Mouse (Mus musculus) forebrain, embryonic 10.5 days (tissue): ENCODE measurements around the gene Usp21. TPM values are rescaled to one million over a fixed set of nuclear protein-coding genes. Genes with fewer than 3 reads are reported as not detected.

Experiments
- DNase-seq: peaks from one replicate; pipeline ENCODE4 v3.0.0-alpha.2; 2017; ENCODE audit warnings: low spot score; ENCODE audit errors: extremely low spot score
- H3K27ac ChIP-seq: fragments of 300-500 bp; sonication (generic); 2 replicates; pipeline ENCODE4 v1.5.1; 2016; ENCODE audit warnings: mild to moderate bottlenecking
- H3K27me3 ChIP-seq: fragments of 300-500 bp; sonication (generic); 2 replicates; pipeline ENCODE4 v1.6.1; 2016; ENCODE audit warnings: mild to moderate bottlenecking; ENCODE audit not compliant: poor library complexity, severe bottlenecking
- H3K36me3 ChIP-seq: fragments of 300-500 bp; sonication (generic); replicated peaks from 2 replicates; pipeline ENCODE4 v1.6.1; 2016; ENCODE audit warnings: mild to moderate bottlenecking, moderate library complexity
- H3K4me1 ChIP-seq: fragments of 300-500 bp; sonication (generic); 2 replicates; pipeline ENCODE4 v1.6.1; 2016
- H3K4me3 ChIP-seq: fragments of 300-500 bp; sonication (generic); 2 replicates; pipeline ENCODE4 v1.5.1; 2016; ENCODE audit warnings: mild to moderate bottlenecking, moderate library complexity
- H3K9me3 ChIP-seq: fragments of 300-500 bp; sonication (generic); 2 replicates; pipeline ENCODE4 v1.6.1; 2016; ENCODE audit warnings: mild to moderate bottlenecking, moderate library complexity
- WGBS: fragments of 180-500 bp; shearing (Covaris S2); methylation state at CpG from one replicate; pipeline ENCODE4 v1.1.7; 2016; 5-methylcytosine and 5-hydroxymethylcytosine counted together
- polyA plus RNA-seq: library from polyadenylated mRNA; unstranded; fragments of >200 nt; fragmentation: Nextera tagmentation; extraction: Ambion mirVana; gene quantifications from 2 replicates; pipeline ENCODE4 v1.2.1, GENCODE M21; 2016

Gene Usp21
- polyA plus RNA-seq, 1 experiment from 2014 or later: 94.1 TPM

- DNase-seq: no peak
- Histone ChIP-seq H3K4me3 (peak overlapping the region; percentile 67), H3K27ac (0 out of 2 replicates have a peak overlapping the region, but pooled peaks have one; percentile 85), H3K36me3 (peaks cover 72% of the 10 kb centered on the region), H3K27me3 (no peaks in the 10 kb centered on the region), H3K4me1 (peaks cover 52% of the 10 kb centered on the region), H3K9me3 (no peaks in the 10 kb centered on the region)
- 84% methylated on average over 18 of the region's 18 CpGs for WGBS
Observed at GRCm38 (mm10) chr1:171282086-171282805, 5.5 kb downstream of the Usp21 start.

DNA sequence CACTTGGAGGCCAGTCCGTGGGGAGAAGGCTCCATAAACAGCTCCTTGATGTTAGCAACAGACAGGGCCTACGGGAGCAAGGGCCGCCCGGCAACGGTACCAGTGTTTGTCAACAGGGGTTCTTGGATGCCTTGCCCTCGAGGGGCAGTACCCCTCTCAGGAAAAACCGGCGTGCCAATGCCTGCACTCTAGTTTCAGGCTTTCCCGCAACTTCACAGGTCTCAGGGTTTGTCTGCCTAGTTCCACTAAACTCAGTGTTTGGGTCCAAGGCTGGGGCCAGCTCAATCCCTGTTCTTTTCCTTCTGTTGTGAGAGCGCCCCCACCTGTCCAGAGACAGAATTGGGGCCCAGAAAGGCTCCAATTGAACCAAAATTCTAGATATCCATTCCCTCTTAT is 6.3 kb downstream of the Usp21 start:
- H3K36me3 ChIP-seq: peaks cover 76% of the 10 kb centered on the region
- no peaks in the 10 kb centered on the region for H3K9me3 ChIP-seq
- peaks cover 45% of the 10 kb centered on the region for H3K4me1 ChIP-seq
- no peaks in the 10 kb centered on the region for H3K27me3 ChIP-seq
- WGBS: 0% methylated on average over 10 of the region's 10 CpGs
- DNase-seq: peak; percentile 74
- peak overlapping the region; percentile 85 for H3K27ac ChIP-seq
- peak overlapping the region; percentile 67 for H3K4me3 ChIP-seq

- Histone ChIP-seq H3K4me3 (peak within 1 kb of the TSS; percentile 67), H3K9me3 (no peaks in the 10 kb centered on the region), H3K27me3 (no peaks in the 10 kb centered on the region), H3K36me3 (peaks cover 76% of the 10 kb centered on the region), H3K4me1 (peaks cover 40% of the 10 kb centered on the region), H3K27ac (peak within 1 kb of the TSS; percentile 85)
- peak; percentile 92 for DNase-seq
- under 1% methylated on average over 26 of the region's 26 CpGs for WGBS
Observed at GRCm38 (mm10) chr1:171280916-171281527, 6.8 kb downstream of the Usp21 start, which contains the start of gene Ppox. Ppox (minus strand) TSS chr1:171281186.

GRCm38 (mm10) chr1:171280250-171280915 is 7.4 kb downstream of the Usp21 start:
- DNase-seq: no peak
- WGBS: 2% methylated on average over 25 of the region's 25 CpGs
- H3K27ac ChIP-seq: peak overlapping the region; percentile 85
- H3K9me3 ChIP-seq: no peaks in the 10 kb centered on the region
- peak overlapping the region; percentile 67 for H3K4me3 ChIP-seq
- H3K4me1 ChIP-seq: peaks cover 33% of the 10 kb centered on the region
- H3K27me3 ChIP-seq: no peaks in the 10 kb centered on the region
- peaks cover 76% of the 10 kb centered on the region for H3K36me3 ChIP-seq

- peak overlapping the region; percentile 85 for H3K27ac ChIP-seq
- WGBS: 58% methylated on average over 5 of the region's 5 CpGs
- H3K27me3 ChIP-seq: no peaks in the 10 kb centered on the region
- peaks cover 31% of the 10 kb centered on the region for H3K4me1 ChIP-seq
- no peak for DNase-seq
- peak overlapping the region; percentile 67 for H3K4me3 ChIP-seq
- H3K36me3 ChIP-seq: peaks cover 76% of the 10 kb centered on the region
- H3K9me3 ChIP-seq: no peaks in the 10 kb centered on the region
Observed at GRCm38 (mm10) chr1:171279721-171280120, 8.1 kb downstream of the Usp21 start.

DNA sequence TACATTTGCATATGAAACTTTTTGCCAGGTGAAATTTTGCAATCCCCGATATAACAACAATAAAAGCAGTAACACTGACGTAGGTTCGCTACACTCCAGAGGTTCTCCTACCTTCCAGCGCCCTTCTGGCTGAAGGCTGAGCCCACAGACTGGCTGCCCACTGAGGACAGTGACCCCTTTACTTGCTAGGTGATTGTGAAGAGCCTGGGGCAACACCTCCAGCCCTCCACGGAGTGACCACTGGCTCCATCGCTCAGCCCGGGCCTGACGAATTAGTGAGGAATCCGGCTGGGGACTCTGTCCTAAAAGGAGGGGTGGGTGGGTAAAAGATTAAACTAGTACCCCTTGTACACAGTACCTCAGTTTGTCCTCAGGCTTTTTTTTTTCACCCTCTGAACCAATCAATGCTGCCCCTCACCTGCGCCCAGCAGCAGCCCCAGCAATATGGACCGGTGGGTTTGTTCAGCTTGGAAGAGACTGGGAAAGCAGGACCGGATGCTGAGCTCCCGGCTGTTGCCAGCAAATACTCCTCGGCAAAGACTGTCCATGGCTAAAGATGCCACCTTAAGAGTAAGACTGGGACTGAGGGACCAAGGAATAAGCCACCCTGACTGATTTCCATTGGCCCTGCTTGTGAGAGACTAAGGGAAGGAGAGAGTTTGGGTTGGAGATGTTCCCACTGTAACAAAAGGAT is 8.6 kb downstream of the Usp21 start:
- H3K36me3 ChIP-seq: peaks cover 76% of the 10 kb centered on the region
- H3K4me3 ChIP-seq: peak overlapping the region; percentile 67
- peaks cover 31% of the 10 kb centered on the region for H3K4me1 ChIP-seq
- no peaks in the 10 kb centered on the region for H3K27me3 ChIP-seq
- no peaks in the 10 kb centered on the region for H3K9me3 ChIP-seq
- no peak for DNase-seq
- WGBS: 86% methylated on average over 14 of the region's 14 CpGs
- H3K27ac ChIP-seq: no peak overlapping the region

- WGBS: 96% methylated on average over 8 of the region's 8 CpGs
- DNase-seq: no peak
- Histone ChIP-seq H3K27ac (no peak overlapping the region), H3K4me3 (no peak overlapping the region; the same call in 1 of the 2 replicates), H3K36me3 (peaks cover 76% of the 10 kb centered on the region), H3K4me1 (peaks cover 31% of the 10 kb centered on the region), H3K9me3 (no peaks in the 10 kb centered on the region), H3K27me3 (no peaks in the 10 kb centered on the region)
Observed at GRCm38 (mm10) chr1:171278436-171278835, 9.4 kb downstream of the Usp21 start.

- peaks cover 76% of the 10 kb centered on the region for H3K36me3 ChIP-seq
- DNase-seq: no peak
- no peak overlapping the region for H3K4me3 ChIP-seq
- no peaks in the 10 kb centered on the region for H3K27me3 ChIP-seq
- no peaks in the 10 kb centered on the region for H3K9me3 ChIP-seq
- no peak overlapping the region for H3K27ac ChIP-seq
- H3K4me1 ChIP-seq: peaks cover 31% of the 10 kb centered on the region
- 84% methylated on average over 10 of the region's 10 CpGs for whole genome bisulfite sequencing
Observed at GRCm38 (mm10) chr1:171277736-171278135, 10.1 kb downstream of the Usp21 start.

- H3K27ac ChIP-seq: no peak overlapping the region
- no peaks in the 10 kb centered on the region for H3K27me3 ChIP-seq
- no peak overlapping the region for H3K4me3 ChIP-seq
- whole genome bisulfite sequencing: 97% methylated on average over 14 of the region's 14 CpGs
- H3K9me3 ChIP-seq: no peaks in the 10 kb centered on the region
- H3K36me3 ChIP-seq: peaks cover 80% of the 10 kb centered on the region
- DNase-seq: no peak
- H3K4me1 ChIP-seq: peaks cover 28% of the 10 kb centered on the region
Observed at GRCm38 (mm10) chr1:171276110-171276748, 11.6 kb downstream of the Usp21 start.

GRCm38 (mm10) chr1:171275144-171275734 is 12.6 kb downstream of the Usp21 start:
- H3K36me3 ChIP-seq: peaks cover 80% of the 10 kb centered on the region
- peaks cover 30% of the 10 kb centered on the region for H3K4me1 ChIP-seq
- 85% methylated on average over 11 of the region's 11 CpGs for WGBS
- no peaks in the 10 kb centered on the region for H3K9me3 ChIP-seq
- DNase-seq: no peak
- no peaks in the 10 kb centered on the region for H3K27me3 ChIP-seq
- H3K4me3 ChIP-seq: no peak overlapping the region
- H3K27ac ChIP-seq: no peak overlapping the region

DNA sequence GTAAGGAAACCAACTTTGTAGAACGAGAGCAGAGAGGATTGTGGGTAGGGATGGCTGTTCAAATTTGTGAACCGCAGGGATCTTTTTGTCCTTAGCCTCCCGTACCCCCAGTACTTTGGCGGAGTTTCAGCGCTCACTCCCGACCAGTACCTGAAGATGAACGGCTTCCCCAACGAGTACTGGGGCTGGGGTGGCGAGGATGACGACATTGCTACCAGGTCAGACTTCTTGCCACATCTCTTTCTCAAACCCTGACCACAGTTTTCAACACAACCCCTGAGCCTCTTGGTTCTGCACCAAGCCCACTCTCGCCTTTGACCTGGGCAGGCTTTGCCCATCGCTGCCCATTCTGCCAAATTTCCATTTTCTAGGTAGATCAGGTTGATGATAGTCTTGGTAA is 13.6 kb downstream of the Usp21 start:
- H3K36me3 ChIP-seq: peaks cover 76% of the 10 kb centered on the region
- H3K9me3 ChIP-seq: no peaks in the 10 kb centered on the region
- no peak overlapping the region for H3K27ac ChIP-seq
- peaks cover 26% of the 10 kb centered on the region for H3K4me1 ChIP-seq
- no peak for DNase-seq
- H3K4me3 ChIP-seq: no peak overlapping the region
- 94% methylated on average over 12 of the region's 12 CpGs for WGBS
- H3K27me3 ChIP-seq: no peaks in the 10 kb centered on the region

- Histone ChIP-seq H3K4me1 (peaks cover 23% of the 10 kb centered on the region), H3K27me3 (no peaks in the 10 kb centered on the region), H3K9me3 (no peaks in the 10 kb centered on the region), H3K27ac (no peak overlapping the region), H3K4me3 (peak overlapping the region; percentile 86; the same call in 1 of the 2 replicates), H3K36me3 (peaks cover 55% of the 10 kb centered on the region)
- 93% methylated on average over 3 of the region's 3 CpGs for WGBS
- DNase-seq: no peak
Observed at GRCm38 (mm10) chr1:171272086-171272485, 15.7 kb downstream of the Usp21 start.
